Mouse (Mus musculus) cerebellum, postnatal 14 days (tissue): ENCODE results near the gene Sap25.
"Not testable (repeated sequence)": the region's sequence is repeated elsewhere in the genome, so short reads cannot be mapped to it uniquely, and the experiment has no call there.

Experiments used
- DNase-seq, 2 experiments: peaks; one replicate each; pipeline ENCODE4 v3.0.0; 2021; ENCODE audit warnings: mixed read lengths in 2 of 2

Gene Sap25

GRCm38 (mm10) chr5:137641054-137641453, at the start of gene Sap25:
Sap25 (plus strand) TSS chr5:137641334.
- DNase-seq: no peak

- no peak for DNase-seq
Observed at GRCm38 (mm10) chr5:137595921-137596320, 45.2 kb upstream of the Sap25 start.

GRCm38 (mm10) chr5:137596601-137597261, 44.4 kb upstream of the Sap25 start:
- DNase-seq: no peak

- DNase-seq: no peak
Observed at GRCm38 (mm10) chr5:137597625-137598024, 43.5 kb upstream of the Sap25 start.

GRCm38 (mm10) chr5:137598100-137598826, 42.9 kb upstream of the Sap25 start:
- DNase-seq: no peak

- peak in 1 of 2 experiments; percentile 25 for DNase-seq
Observed at GRCm38 (mm10) chr5:137599600-137599999, 41.5 kb upstream of the Sap25 start.

GRCm38 (mm10) chr5:137600281-137600618, 40.9 kb upstream of the Sap25 start:
- no peak for DNase-seq

GRCm38 (mm10) chr5:137600619-137601364, 40.3 kb upstream of the Sap25 start, which contains the start of gene Mospd3:
Mospd3 (minus strand) TSS chr5:137601058.
- DNase-seq: peak; percentile 96 to 97

- DNase-seq: peak in 1 of 2 experiments; percentile 38
Observed at GRCm38 (mm10) chr5:137601365-137601729, 39.8 kb upstream of the Sap25 start.

- DNase-seq: no peak
Observed at GRCm38 (mm10) chr5:137607860-137608653, 33.1 kb upstream of the Sap25 start.

- no peak for DNase-seq
Observed at GRCm38 (mm10) chr5:137608654-137609190, 32.4 kb upstream of the Sap25 start.

- DNase-seq: no peak
Observed at GRCm38 (mm10) chr5:137609292-137609691, 31.8 kb upstream of the Sap25 start.

GRCm38 (mm10) chr5:137610056-137610455, 31.1 kb upstream of the Sap25 start:
- no peak for DNase-seq

- no peak for DNase-seq
Observed at GRCm38 (mm10) chr5:137610548-137611244, 30.4 kb upstream of the Sap25 start.

- DNase-seq: no peak
Observed at GRCm38 (mm10) chr5:137611245-137611602, 29.9 kb upstream of the Sap25 start.

GRCm38 (mm10) chr5:137613076-137613475, 28.1 kb upstream of the Sap25 start:
- no peak for DNase-seq

- DNase-seq: no peak
Observed at GRCm38 (mm10) chr5:137613550-137613949, 27.6 kb upstream of the Sap25 start, which contains the start of gene Pcolce. Pcolce (minus strand) TSS chr5:137613784.

GRCm38 (mm10) chr5:137614921-137615320, 26.2 kb upstream of the Sap25 start:
- not testable (repeated sequence) for DNase-seq

GRCm38 (mm10) chr5:137615347-137615746, 25.8 kb upstream of the Sap25 start:
- DNase-seq: no peak

- no peak for DNase-seq
Observed at GRCm38 (mm10) chr5:137623937-137624530, 17.1 kb upstream of the Sap25 start.

GRCm38 (mm10) chr5:137627991-137628390, 13.1 kb upstream of the Sap25 start:
- DNase-seq: peak in 1 of 2 experiments; percentile 29
